Mouse (Mus musculus): ENCODE data around the gene Tnni1. TPM values are rescaled to one million over a fixed set of nuclear protein-coding genes. Genes with fewer than 3 reads are reported as not detected.

Tnni1 gene
- polyA plus RNA-seq, 1 experiment, result not detected

DNA sequence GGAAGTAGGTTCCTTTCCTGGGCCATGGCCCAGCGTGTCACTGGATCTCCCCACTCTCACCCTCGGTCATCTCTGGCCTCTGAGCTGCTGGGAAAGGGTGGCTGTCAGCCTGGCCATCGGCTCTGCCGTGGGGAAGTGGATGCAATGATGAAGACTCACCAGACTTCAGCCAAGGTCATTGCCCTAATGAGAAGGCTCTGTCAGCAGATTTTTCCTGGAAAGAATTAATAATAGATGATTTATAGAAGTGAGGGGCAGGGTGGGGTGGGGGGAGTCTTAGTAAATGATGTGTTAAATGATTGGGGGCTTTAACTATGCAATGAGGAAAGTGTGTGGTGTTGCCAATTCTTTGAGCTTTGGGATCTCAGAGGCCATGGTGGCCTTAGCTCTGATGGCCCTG, 33.0 kb upstream of the Tnni1 start:
- Histone ChIP-seq H3K4me3 (ENCODE audit: insufficient read depth, low read depth, low read length) (no peak overlapping the region), H3K27ac (ENCODE audit: insufficient read depth, low read depth, low read length) (no peak overlapping the region), H3K4me1 (ENCODE audit: control insufficient read depth, insufficient read depth, low read length) (peaks cover 13% of the 10 kb centered on the region)
- 82% methylated on average over 4 of the region's 4 CpGs for WGBS
- TF ChIP-seq CTCF (IDR thresholded peaks at IDR 0.05; ENCODE audit: insufficient read depth, low read depth, low read length), result no peak

DNA sequence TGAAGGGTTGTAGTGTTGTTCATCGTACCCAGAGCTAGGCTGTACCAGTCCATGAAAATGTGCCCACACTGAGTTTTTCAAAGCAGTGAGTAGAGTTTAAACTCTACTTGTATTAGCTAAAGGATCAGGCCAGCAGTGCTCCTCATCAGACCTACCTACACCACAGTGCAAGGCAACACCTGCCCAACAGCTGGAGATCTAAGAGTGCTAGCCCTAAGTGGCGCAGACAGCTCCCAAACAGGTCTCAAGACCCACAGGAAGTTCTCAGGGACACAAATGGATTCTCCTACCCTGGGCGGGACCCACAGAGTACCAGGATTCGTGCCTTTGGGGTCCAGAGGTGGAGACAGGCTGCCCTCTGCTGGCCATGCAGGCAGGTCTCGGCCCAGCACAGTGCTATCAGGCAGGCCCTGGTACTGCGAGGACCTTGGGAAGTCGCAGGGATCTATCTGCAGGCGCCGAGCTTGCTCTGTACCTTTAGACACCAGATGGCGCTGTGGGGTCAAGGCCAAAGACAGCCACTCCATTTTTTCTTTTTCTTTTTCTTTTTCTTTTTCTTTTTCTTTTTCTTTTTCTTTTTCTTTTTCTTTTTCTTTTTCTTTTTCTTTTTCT, 26.4 kb upstream of the Tnni1 start:
- H3K27ac ChIP-seq (ENCODE audit: insufficient read depth, low read depth, low read length), result no peak overlapping the region
- H3K4me1 ChIP-seq (ENCODE audit: control insufficient read depth, insufficient read depth, low read length), result peaks cover 2% of the 10 kb centered on the region; the same call in 1 of the 2 replicates
- TF ChIP-seq POLR2A (IDR thresholded peaks at IDR 0.05; ENCODE audit: insufficient read depth, low read depth, low read length) (no peak), CTCF (IDR thresholded peaks at IDR 0.05; ENCODE audit: insufficient read depth, low read depth, low read length) (peak; percentile 99)
- 14% methylated on average over 10 of the region's 10 CpGs for WGBS
- H3K4me3 ChIP-seq (ENCODE audit: insufficient read depth, low read depth, low read length), result no peak overlapping the region

DNA sequence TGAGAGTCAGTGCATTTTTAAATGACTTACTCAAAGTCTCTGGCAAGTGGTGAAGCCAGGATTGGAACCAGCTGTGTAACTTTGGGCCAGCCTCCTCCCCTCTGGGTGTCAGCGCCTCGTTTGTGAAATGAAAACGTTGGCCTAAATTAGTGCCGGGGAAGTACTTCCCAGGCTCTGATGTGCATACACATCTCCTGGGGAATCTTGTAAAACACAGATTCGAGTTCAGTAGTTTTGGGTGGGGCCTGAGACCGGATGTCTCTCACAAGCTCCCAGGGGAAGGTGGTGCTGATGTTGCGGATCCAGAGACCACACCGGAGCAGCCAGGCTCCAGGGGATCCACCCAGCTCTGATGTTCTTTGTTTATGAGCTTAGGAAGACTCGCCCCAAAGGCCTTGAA, 23.9 kb upstream of the Tnni1 start:
- Histone ChIP-seq H3K4me1 (ENCODE audit: control insufficient read depth, insufficient read depth, low read length) (0 out of 2 replicates have a peak, but pooled peaks cover under 1% of the 10 kb centered on the region), H3K4me3 (ENCODE audit: insufficient read depth, low read depth, low read length) (no peak overlapping the region), H3K27ac (ENCODE audit: insufficient read depth, low read depth, low read length) (no peak overlapping the region)
- 61% methylated on average over 9 of the region's 9 CpGs for WGBS
- TF ChIP-seq CTCF (IDR thresholded peaks at IDR 0.05; ENCODE audit: insufficient read depth, low read depth, low read length), result no peak
- no peak for TF ChIP-seq POLR2A (IDR thresholded peaks at IDR 0.05; ENCODE audit: insufficient read depth, low read depth, low read length)

DNA sequence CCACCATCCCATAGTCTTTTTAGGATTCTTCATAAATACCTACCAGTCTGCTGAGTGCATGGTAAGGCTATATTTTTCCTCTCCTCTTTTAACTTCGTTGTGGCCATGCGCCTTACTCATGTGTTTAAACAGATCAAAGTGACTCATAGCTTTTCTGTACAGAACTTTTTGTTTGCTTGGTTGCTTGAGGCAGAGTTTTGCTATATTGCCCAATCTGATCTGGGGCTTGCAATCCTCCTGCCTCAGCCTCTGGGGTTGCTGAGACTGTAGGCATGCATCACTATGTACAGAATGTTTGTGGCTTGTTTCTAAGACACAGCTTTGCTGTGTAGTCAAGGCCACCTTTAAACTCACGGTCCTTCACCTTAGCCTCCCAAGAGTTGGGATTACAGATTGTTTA, 23.3 kb upstream of the Tnni1 start:
- H3K27ac ChIP-seq (ENCODE audit: insufficient read depth, low read depth, low read length), result no peak overlapping the region

DNA sequence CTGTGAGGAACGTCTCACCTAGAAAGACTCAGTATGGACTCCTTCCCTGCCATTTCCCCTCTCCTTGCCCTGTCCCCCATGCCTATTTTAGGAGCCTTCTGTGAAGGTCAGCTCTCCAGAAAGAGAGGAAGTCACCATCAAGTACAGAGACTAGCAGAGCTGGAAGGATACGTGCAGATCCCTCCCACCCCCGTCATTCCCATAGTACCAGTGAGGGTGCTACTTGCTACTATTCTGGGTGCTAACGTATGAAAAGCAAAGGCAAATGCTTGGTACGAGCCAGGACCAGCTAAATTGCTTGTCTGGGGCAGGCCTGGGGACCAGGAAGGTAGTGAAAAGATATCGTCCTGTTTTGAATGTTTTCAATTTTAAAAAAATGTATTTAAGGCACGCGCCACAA, 21.9 kb upstream of the Tnni1 start:
- Histone ChIP-seq H3K27ac (ENCODE audit: insufficient read depth, low read depth, low read length) (no peak overlapping the region), H3K4me1 (ENCODE audit: control insufficient read depth, insufficient read depth, low read length) (no peaks in the 10 kb centered on the region)
- WGBS, result 73% methylated on average over 8 of the region's 8 CpGs

More for the DNA sequence above, 23.3 kb upstream of the Tnni1 start:
- Histone ChIP-seq H3K4me1 (ENCODE audit: control insufficient read depth, insufficient read depth, low read length) (no peaks in the 10 kb centered on the region), H3K4me3 (ENCODE audit: insufficient read depth, low read depth, low read length) (no peak overlapping the region)
- WGBS, result 62% methylated on average over 3 of the region's 3 CpGs
- no peak for TF ChIP-seq CTCF (IDR thresholded peaks at IDR 0.05; ENCODE audit: insufficient read depth, low read depth, low read length)
- no peak for TF ChIP-seq POLR2A (IDR thresholded peaks at IDR 0.05; ENCODE audit: insufficient read depth, low read depth, low read length)

DNA sequence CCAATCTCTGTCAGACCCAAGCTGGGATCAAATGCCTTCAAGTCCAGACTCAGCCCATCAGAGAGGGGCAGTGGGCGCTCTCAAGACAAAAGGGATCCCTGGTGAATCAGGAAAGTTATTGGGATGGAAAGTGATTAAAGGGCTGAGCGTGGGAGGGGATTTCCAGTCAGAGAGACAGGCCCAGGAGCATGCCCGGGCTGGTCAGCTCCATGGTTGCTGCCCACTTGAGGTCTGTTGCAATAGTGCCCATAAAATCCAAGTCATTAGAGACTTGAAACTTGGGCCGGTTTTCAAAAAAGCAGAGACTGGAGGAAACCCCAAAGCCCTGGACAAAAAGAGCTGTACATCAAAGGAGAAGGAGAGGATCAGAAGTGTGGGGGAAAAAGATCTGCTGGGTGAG, 19.5 kb upstream of the Tnni1 start:
- 78% methylated on average over 4 of the region's 4 CpGs for WGBS
- Histone ChIP-seq H3K4me1 (ENCODE audit: control insufficient read depth, insufficient read depth, low read length) (no peaks in the 10 kb centered on the region), H3K27ac (ENCODE audit: insufficient read depth, low read depth, low read length) (no peak overlapping the region), H3K4me3 (ENCODE audit: insufficient read depth, low read depth, low read length) (no peak overlapping the region)
- TF ChIP-seq POLR2A (IDR thresholded peaks at IDR 0.05; ENCODE audit: insufficient read depth, low read depth, low read length) (no peak), CTCF (IDR thresholded peaks at IDR 0.05; ENCODE audit: insufficient read depth, low read depth, low read length) (no peak)

More for the DNA sequence above, 21.9 kb upstream of the Tnni1 start:
- H3K4me3 ChIP-seq (ENCODE audit: insufficient read depth, low read depth, low read length), result no peak overlapping the region
- TF ChIP-seq POLR2A (IDR thresholded peaks at IDR 0.05; ENCODE audit: insufficient read depth, low read depth, low read length) (no peak), CTCF (IDR thresholded peaks at IDR 0.05; ENCODE audit: insufficient read depth, low read depth, low read length) (no peak)

DNA sequence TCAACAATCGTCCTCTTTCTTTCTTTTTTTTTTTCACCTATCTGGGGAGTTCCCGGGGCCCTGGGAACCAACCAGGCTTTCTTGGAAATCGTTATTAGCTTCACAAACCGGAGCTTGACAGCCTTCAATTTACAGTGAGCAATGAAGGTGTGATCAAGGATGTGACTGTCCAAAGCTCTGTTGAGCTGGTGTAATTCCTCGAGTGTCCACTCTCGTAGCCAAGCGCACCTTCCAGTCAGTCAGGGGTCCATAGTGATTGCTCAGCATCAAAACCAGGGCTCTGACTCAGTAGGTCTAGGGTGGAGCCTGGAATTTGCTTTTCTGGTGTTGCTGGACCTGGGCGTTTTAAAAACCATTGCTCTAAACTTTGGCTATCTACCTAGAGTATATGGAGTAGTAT, 19.0 kb upstream of the Tnni1 start:
- no peaks in the 10 kb centered on the region for H3K4me1 ChIP-seq (ENCODE audit: control insufficient read depth, insufficient read depth, low read length)
- 80% methylated on average over 8 of the region's 8 CpGs for WGBS
- no peak for TF ChIP-seq POLR2A (IDR thresholded peaks at IDR 0.05; ENCODE audit: insufficient read depth, low read depth, low read length)
- TF ChIP-seq CTCF (IDR thresholded peaks at IDR 0.05; ENCODE audit: insufficient read depth, low read depth, low read length), result no peak
- no peak overlapping the region for H3K4me3 ChIP-seq (ENCODE audit: insufficient read depth, low read depth, low read length)
- no peak overlapping the region for H3K27ac ChIP-seq (ENCODE audit: insufficient read depth, low read depth, low read length)

DNA sequence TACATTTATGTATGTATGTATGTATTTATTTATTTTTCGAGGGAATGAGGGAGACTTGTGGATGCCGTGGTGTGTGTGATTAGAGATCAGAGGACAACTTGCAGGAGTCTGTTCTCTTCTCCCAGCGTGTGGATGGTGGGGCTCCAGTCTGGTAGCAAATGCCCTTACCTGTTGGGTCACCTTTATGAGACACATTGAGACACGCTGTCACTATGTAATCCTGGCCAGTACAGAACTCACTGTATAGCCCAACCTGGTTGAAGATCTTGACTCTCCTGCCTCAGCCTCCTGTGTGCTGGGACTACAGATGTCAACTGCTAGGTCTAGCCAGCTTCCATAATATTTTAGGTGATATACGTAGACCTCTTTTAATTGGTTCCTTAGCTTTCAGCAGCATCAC, 17.5 kb upstream of the Tnni1 start:
- Histone ChIP-seq H3K4me1 (ENCODE audit: control insufficient read depth, insufficient read depth, low read length) (peaks cover 12% of the 10 kb centered on the region), H3K4me3 (ENCODE audit: insufficient read depth, low read depth, low read length) (no peak overlapping the region), H3K27ac (ENCODE audit: insufficient read depth, low read depth, low read length) (no peak overlapping the region)
- no peak for TF ChIP-seq POLR2A (IDR thresholded peaks at IDR 0.05; ENCODE audit: insufficient read depth, low read depth, low read length)
- no peak for TF ChIP-seq CTCF (IDR thresholded peaks at IDR 0.05; ENCODE audit: insufficient read depth, low read depth, low read length)
- WGBS, result 96% methylated on average over 5 of the region's 5 CpGs

DNA sequence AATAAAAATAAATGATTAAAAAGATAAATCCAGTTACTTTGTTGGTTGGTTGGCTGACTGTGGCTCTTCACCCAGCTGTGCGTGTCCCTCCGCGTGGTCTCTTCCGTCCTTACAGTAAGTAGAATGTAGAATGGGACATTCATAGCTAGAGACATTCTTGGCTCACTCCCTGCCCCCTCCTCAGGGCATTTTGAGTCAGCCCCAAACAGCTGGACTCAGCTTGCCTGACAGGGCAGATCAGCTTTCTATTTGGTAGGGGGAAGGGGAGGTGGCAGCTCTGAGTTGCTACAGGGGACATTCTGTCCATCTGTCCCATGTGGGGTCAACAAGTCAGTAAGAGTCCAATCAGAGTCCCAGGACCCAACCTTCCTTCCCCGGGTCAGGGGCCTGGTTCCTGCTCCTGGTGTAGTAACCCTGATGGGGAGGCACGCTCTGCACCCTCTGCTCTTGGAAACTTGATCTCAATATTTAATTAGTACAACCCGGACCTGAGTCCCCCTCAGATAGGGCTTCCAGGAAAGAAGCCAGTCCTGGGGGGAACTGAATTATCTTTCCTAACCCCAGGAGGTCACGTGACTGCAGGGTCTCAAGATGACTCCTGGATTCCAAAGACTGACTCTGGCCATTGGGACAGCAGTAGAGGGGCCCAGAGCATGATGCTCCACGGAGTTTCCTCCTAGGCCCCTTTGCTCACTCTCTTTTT, 15.6 kb upstream of the Tnni1 start:
- H3K4me1 ChIP-seq (ENCODE audit: control insufficient read depth, insufficient read depth, low read length), result peaks cover 21% of the 10 kb centered on the region
- TF ChIP-seq CTCF (IDR thresholded peaks at IDR 0.05; ENCODE audit: insufficient read depth, low read depth, low read length) (no peak), POLR2A (IDR thresholded peaks at IDR 0.05; ENCODE audit: insufficient read depth, low read depth, low read length) (no peak)
- no peak overlapping the region for H3K4me3 ChIP-seq (ENCODE audit: insufficient read depth, low read depth, low read length)
- 85% methylated on average over 9 of the region's 9 CpGs for WGBS
- H3K27ac ChIP-seq (ENCODE audit: insufficient read depth, low read depth, low read length), result no peak overlapping the region

All from olfactory bulb, adult 2 months (tissue).